Mouse (Mus musculus) right cerebral cortex, postnatal 25 days (tissue): ENCODE measurements around the gene Krtap13-1.
"Not testable (repeated sequence)": the region's sequence is repeated elsewhere in the genome, so short reads cannot be mapped to it uniquely, and the experiment has no call there.

ENCODE experiments used
- DNase-seq: peaks from one replicate; pipeline ENCODE4 v3.0.0; 2022

Gene Krtap13-1

DNA sequence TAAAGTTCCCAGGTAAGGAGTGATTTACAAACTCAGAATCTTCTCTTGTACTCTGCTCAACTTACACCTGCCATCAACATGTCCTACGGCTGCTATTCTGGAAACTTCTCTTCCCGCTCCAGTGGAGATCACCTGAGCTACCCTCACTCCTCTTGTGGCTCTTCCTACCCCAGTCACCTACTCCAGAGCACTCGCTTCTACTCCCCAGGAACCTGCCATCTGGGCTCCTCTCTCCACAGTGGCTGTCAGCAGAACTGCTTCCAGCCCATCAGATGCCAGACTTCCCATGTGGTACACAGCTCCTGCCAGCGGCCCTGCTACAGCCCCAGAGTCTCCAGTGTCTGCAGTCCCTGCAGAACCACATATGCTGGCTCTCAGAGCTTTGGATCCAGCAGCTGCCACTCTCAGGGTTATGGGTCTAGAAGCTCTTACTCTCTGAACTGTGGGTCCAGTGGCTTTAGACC, at the start of gene Krtap13-1:
Gene Krtap13-1 (plus strand): TSS at position 51 of the 464 bp plus-strand sequence.
- no peak for DNase-seq

DNA sequence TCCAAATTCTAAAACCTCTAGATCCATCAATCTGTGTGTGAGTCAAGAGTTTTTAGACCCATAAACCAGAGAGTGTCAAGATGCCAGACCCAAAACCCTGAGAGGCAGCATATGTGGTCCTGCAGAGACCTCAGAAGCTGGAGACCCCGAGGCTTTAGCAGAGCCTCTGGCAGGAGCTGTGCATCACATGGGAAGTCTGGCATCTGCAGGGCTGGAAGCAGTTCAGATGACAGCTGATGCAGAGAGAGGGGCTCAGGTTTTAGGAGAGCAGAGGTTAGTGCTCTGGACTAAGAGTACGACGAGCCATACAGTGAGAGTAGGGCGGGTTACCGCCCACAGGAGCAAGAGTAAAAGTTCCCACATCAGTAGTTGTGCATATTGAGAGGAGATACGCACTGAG, 49.6 kb upstream of the Krtap13-1 start:
- DNase-seq: no peak

DNA sequence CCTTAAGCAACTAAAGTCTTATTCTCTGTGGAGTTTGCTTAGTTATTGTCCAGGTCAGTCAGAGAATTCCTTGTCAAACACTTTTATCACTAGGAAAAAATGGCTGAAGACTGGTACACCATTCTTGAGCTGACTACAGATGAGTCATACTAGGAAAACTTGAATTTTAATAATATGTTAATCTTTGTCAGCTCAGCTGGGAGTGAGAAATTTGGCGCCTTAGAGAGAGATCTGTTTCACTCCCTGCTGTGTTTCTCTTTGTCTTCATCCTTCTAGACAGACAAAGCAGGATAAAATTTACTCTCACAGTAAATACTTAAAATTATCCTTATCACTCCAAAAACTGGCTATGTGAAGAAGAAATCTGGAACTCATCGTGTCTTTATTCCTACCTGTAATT, 47.4 kb upstream of the Krtap13-1 start:
- no peak for DNase-seq

DNA sequence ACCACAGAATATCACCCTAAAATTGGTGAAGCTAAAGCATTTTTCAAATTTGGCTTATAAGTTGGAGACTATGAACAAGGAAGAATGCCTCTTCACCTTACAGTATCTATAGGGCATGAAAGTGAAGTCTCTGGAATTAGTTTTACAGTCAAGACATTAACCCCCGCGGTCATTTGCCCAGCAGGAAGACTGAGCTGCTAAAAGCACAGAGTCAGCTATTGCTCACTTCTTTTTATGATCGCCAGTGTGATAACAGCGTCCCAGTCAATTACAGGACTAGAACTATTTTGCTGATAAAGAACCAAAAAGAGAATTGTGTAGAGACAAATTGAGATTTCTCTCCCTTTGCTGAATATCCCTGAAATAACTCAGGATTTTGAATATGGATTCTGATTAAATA, 32.4 kb upstream of the Krtap13-1 start:
- no peak for DNase-seq

DNA sequence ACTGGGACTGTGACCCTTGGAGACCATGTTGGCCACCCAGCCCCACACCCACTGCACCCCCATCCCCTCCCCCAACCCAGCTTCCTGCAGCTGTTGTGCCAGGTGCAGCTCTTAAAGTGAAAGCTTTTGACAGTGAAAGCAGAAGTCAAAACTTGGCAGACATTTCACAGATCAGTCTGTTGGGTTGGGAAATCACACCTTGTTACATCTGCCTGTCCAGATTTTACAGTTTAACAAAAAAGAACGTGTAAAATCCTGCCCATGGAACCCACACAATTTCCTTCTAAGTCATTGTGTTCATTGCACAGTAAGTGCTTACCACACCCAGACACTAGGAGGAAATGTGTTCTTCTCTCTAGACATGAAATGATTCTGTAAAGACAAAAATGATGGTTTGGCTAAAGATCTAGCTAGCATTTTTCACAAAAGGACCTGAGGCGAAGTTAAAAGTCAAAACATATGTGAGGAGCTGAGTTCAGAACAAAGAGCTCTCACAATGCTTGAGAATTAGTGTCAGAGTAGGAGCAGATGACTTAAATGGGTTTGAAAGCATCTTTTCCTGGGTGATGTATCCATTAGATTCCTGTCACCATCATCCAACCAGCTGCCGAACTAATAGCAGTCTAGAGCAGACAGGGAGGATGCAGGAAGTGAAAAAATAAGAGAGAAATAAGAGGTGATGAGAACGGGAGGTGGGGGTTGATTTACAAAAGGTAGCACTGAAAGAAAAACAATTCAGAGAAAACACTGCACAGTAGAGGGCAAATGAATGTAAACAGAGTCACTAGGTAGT, 27.4 kb upstream of the Krtap13-1 start:
- no peak for DNase-seq

DNA sequence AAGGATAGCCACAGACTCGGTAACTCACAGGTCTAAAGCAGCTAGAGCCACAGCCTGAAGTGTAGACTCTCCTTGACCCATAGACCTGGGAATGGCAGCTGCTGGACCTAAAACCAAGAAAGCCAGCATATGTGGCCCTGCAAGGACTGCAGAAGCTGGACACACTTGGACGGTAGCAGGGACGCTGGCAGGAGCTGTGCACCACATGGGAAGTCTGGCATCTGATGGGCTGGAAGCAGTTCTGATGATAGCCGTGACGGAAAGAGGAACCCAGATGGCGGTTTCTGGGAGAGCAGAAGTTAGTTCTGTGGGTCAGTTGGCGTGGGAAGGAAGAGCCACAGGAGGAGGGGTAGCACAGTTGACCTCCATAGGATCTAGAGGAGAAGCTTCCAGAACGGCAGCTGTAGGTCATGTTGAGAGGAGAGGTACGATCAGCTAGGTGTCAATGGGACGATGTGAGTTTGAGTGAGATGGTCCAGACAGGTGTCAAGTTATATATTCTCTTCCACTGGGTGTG, 21.1 kb upstream of the Krtap13-1 start, which contains the start of gene 2310061N02Rik:
Gene 2310061N02Rik (minus strand): TSS at position 467 of the 517 bp plus-strand sequence.
- DNase-seq: no peak

DNA sequence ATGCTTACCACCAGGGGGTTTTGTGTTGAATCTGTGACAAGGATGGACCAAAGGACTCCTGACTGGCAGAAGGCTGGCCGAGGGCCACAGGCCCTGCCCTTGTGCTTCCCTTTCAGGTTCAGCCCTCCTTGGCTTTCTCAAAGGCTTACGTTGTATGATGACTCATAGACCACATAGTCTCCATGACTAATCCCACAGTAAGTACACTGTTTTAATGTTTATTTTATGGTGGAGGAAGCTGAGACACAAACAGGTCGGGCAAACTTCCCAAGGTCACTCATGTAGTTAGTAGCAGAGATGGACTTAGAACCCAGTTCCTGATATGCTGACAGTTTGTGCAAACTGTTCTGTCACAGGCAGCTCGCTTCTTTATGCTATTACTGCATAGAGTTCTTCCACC, 17.9 kb upstream of the Krtap13-1 start:
- DNase-seq: no peak

DNA sequence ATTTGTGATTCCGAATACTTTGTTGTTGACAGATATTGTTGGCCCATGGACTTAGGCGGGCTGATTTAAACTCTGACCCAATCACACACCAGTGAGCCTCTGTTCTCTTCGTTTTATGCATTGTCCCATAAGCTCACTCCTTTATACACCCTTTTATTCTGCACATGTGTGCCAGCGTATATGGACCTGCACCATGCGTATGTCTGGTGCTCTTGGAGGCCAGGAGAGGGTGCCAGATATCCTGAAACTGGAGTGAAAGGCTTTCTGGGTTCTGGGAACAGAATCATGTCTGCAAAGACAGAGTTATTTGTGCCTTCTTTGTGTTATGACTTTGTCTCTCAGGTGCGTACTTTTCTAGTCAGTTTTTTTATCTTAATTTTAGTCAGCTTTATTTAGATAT, 17.4 kb upstream of the Krtap13-1 start:
- DNase-seq: no peak

DNA sequence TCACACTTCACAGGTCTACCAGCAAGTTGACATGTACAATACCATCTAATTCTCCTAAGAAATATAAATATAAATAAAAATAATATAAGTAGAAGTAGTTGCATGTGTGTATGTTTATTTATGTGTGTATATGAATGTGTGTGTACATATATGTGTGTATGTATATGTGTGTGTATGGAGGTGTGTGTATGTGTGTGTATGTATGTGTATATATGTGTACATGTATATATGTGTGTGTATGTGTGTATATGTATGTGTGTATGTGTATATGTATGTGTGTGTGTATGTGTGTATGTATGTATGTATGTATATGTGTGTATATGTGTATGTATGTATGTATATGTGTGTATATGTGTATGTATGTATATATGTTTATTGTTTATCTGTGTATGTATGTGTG, 12.1 kb upstream of the Krtap13-1 start:
- no peak for DNase-seq

DNA sequence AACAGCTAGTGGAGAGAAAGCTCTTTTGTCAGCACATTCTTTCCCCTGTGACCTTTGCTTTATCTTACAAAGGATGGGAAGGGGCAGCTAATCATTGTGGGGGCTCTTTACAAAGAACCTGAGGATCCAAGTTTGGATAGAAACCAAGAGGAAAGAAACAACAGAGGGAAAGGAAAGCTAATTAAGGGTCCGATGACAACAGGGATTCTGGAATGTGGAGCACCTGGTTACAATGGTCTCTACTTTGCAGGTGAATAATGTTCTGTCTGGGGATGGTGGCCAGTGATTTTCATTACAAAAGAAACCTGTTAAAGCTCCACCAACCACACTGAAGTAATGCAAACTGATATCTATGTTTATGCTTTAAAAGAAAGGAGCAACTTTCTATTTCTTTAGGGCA, 8.6 kb upstream of the Krtap13-1 start:
- DNase-seq: no peak

DNA sequence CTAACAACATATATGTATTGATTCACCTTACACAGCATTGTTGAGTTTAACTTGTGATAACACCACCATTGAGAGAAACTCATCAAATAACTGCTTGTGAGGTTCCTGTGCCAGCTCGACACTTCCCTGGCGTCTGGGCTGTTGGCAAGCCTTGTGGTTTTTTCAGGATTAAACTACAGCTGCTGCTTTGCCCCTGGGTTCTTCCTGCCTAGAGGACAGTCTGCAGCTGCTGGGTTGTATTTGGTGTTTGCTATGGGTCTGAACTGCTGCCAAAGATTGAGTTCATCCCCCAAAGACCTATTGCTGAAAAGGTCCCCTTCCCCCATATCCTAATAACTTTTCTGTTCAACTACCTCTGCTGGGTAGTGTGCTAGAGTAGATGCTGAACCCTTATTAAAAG, 6.7 kb downstream of the Krtap13-1 start:
- no peak for DNase-seq

DNA sequence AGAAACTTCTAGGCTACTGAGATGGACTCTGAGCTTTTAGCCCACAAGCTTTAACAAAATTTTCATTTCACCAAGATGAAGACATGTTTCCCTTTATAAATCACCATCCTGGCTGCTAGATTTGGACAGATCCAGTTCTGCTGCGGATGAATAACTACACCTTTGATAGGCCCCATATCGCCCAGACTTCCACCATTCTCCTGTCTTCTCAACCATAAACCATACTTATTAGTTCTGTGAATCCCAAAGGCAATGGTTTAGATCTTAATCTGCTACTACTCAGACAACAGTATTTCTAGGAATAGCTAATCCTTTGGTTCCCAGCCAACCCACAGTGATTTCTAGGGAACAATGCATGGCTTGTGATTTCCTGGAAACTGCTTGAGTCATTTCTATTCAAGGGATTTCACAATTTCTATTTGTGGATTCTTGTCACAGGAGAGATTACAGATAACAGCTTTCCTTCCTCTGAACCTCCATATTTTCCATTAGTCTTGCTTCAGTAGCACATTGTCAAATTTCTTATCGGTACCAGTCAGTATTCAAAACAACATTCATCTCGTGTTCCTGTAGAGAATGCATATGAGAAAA, 16.2 kb downstream of the Krtap13-1 start:
- DNase-seq: no peak

DNA sequence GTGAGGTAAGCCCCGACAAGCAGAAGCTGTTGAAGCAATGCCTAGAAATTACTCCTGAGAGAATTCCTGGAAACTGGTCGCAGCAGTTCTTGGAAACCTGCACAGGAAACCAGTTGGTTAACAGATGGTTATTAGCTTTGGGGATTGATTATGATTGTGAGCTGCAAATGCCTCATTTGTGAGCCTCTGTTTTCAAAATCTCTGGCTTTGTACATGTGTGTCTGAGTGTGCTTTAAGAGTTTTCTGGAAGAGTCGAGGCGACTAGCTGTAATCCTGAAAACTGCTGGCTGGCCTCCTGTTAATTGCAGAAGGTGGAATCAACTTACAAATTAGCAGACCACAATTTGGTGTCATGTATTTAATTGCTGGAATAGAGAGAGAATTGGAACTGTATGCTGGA, 19.3 kb downstream of the Krtap13-1 start:
- DNase-seq: no peak

DNA sequence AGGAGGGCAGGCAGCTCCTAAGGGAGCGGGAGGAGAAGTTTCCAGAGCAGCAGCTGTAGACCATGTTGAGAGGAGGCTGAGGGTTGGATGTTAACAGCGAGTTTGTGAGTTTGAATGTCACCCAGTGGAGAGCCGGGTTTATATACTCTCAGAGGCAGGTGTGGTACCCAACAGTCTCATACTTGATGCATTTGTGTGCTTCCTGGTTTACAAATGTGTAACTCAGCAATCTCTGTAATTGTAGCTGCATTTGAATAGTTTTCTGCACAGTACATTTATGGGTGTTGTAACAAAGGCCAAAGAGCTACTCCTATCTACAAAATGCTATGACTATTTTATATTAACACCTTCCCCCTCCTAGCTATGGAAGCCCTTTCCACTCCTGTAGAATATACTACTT, 22.9 kb downstream of the Krtap13-1 start, which contains the start of gene Krtap13:
Gene Krtap13 (minus strand): TSS at position 101 of the 400 bp plus-strand sequence.
- DNase-seq: not testable (repeated sequence)

DNA sequence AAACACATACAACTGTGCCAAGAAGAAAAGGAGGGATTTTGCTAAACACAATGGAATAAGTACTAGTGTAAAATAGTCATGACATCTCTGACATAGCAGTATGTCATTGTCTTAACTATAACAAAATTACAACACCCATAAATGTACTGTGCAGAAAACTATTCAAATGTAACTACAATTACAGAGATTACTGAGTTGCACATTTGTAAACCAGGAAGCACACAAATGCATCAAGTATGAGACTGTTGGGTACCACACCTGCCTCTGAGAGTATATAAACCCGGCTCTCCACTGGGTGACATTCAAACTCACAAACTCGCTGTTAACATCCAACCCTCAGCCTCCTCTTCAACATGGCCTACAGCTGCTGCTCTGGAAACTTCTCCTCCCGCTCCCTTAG, 29.9 kb downstream of the Krtap13-1 start, which contains the start of gene 2310034C09Rik:
Gene 2310034C09Rik (plus strand): TSS at position 301 of the 400 bp plus-strand sequence.
- not testable (repeated sequence) for DNase-seq

DNA sequence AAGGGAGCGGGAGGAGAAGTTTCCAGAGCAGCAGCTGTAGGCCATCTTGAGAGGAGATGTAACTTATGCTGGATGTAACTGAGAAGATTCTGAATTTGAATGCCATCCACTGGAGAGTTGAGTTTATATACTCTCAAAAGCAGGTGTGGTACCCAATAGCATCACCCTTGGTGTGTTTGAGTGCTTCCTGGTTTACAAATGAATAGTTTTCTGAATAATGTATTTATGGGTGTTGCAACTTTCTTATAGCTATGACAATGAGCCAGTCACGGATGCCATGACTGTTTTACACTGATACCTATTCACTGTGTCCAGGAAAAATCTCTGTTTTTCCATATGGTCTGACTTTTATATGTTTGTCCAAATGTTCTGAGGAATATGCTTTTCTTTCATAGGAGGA, 45.4 kb downstream of the Krtap13-1 start, which contains the start of gene 2310057N15Rik:
Gene 2310057N15Rik (minus strand): TSS at position 101 of the 400 bp plus-strand sequence.
- DNase-seq: no peak

DNA sequence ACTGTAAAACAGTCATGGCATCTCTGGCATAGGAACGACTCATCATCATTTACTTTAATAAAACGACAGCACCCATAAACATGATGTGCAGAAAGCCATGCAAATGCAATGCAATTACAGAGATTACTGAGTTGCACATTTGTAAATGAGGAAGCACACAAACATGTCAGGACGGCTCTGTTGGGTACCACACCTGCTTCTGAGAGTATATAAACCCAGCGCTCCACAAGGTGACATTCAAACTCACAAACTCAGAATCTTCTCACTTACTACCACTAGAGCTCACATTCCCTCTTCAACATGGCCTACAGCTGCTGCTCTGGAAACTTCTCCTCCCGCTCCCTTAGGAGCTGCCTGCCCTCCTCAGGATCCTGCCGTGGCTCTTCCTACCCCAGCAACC, 48.9 kb downstream of the Krtap13-1 start, which contains the start of gene Gm5965:
Gene Gm5965 (plus strand): TSS at position 301 of the 400 bp plus-strand sequence.
- no peak for DNase-seq
